Mouse (Mus musculus) embryonic facial prominence, embryonic 12.5 days (tissue): ENCODE data around the gene Irf2. TPM values are rescaled to one million over a fixed set of nuclear protein-coding genes. Genes with fewer than 3 reads are reported as not detected.
A peak's percentile ranks its signal among the peaks of the same experiment; 100 is the strongest.

Experiments used
- ATAC-seq: fragments of 200-750 bp; cut with Nextera tagmentation; 2 replicates; pipeline ENCODE4 v1.8.0; 2017; ENCODE audit not compliant: insufficient number of reproducible peaks, insufficient read depth, low FRiP score, low TSS enrichment
- H3K27ac ChIP-seq: fragments of 300-500 bp; sonication (generic); 2 replicates; pipeline ENCODE4 v1.5.1; 2016; ENCODE audit warnings: mild to moderate bottlenecking
- H3K27me3 ChIP-seq: fragments of 300-500 bp; sonication (generic); 2 replicates; pipeline ENCODE4 v1.6.1; 2016; ENCODE audit warnings: mild to moderate bottlenecking, moderate library complexity
- H3K36me3 ChIP-seq: fragments of 300-500 bp; sonication (generic); 2 replicates; pipeline ENCODE4 v1.6.1; 2016; ENCODE audit warnings: mild to moderate bottlenecking
- H3K4me1 ChIP-seq: fragments of 300-500 bp; sonication (generic); 2 replicates; pipeline ENCODE4 v1.6.1; 2016
- H3K4me2 ChIP-seq: fragments of 300-500 bp; sonication (generic); replicated peaks from 2 replicates; pipeline ENCODE4 v1.6.1; 2016; ENCODE audit warnings: mild to moderate bottlenecking, moderate library complexity
- H3K4me3 ChIP-seq: fragments of 300-500 bp; sonication (generic); 2 replicates; pipeline ENCODE4 v1.5.1; 2016; ENCODE audit warnings: mild to moderate bottlenecking
- H3K9ac ChIP-seq: fragments of 300-500 bp; sonication (generic); 2 replicates; pipeline ENCODE4 v1.6.1; 2016; ENCODE audit warnings: mild to moderate bottlenecking, moderate library complexity
- H3K9me3 ChIP-seq: fragments of 300-500 bp; sonication (generic); 2 replicates; pipeline ENCODE4 v1.6.1; 2016; ENCODE audit warnings: mild to moderate bottlenecking, moderate library complexity
- WGBS: fragments of 180-500 bp; shearing (Covaris S2); methylation state at CpG from one replicate; pipeline ENCODE4 v1.1.7; 2016; 5-methylcytosine and 5-hydroxymethylcytosine counted together
- polyA plus RNA-seq: library from polyadenylated mRNA; unstranded; fragments of >200 nt; fragmentation: Nextera tagmentation; extraction: Ambion mirVana; gene quantifications from 2 replicates; pipeline ENCODE4 v1.2.1, GENCODE M21; 2016

Gene Irf2
- polyA plus RNA-seq, 1 experiment from 2014 or later, result 18.4 TPM

GRCm38 (mm10) chr8:46868346-46869065, 129.0 kb downstream of the Irf2 start:
- 66% methylated on average over 8 of the region's 8 CpGs for WGBS
- no peak overlapping the region for H3K4me2 ChIP-seq
- ATAC-seq, result no peak

GRCm38 (mm10) chr8:46869521-46869925, 130.0 kb downstream of the Irf2 start:
- no peaks in the 10 kb centered on the region for H3K36me3 ChIP-seq
- ATAC-seq, result peak; percentile 47; the same call in 1 of the 2 replicates
- H3K27me3 ChIP-seq, result no peaks in the 10 kb centered on the region
- no peaks in the 10 kb centered on the region for H3K9me3 ChIP-seq
- no peak overlapping the region for H3K4me2 ChIP-seq
- peaks cover 6% of the 10 kb centered on the region; the same call in 1 of the 2 replicates for H3K4me1 ChIP-seq
- 58% methylated on average over 6 of the region's 6 CpGs for WGBS
- H3K9ac ChIP-seq, result no peak overlapping the region
- no peak overlapping the region for H3K27ac ChIP-seq
- H3K4me3 ChIP-seq, result no peak overlapping the region

More at GRCm38 (mm10) chr8:46868346-46869065, 129.0 kb downstream of the Irf2 start:
- peaks cover 6% of the 10 kb centered on the region; the same call in 1 of the 2 replicates for H3K4me1 ChIP-seq
- no peaks in the 10 kb centered on the region for H3K9me3 ChIP-seq
- no peak overlapping the region for H3K27ac ChIP-seq
- H3K9ac ChIP-seq, result no peak overlapping the region
- H3K27me3 ChIP-seq, result no peaks in the 10 kb centered on the region
- H3K4me3 ChIP-seq, result no peak overlapping the region
- no peaks in the 10 kb centered on the region for H3K36me3 ChIP-seq

GRCm38 (mm10) chr8:46871086-46871485, 131.6 kb downstream of the Irf2 start:
- Histone ChIP-seq H3K9me3 (no peaks in the 10 kb centered on the region), H3K27me3 (no peaks in the 10 kb centered on the region), H3K4me2 (no peak overlapping the region), H3K4me1 (peaks cover 6% of the 10 kb centered on the region; the same call in 1 of the 2 replicates), H3K36me3 (no peaks in the 10 kb centered on the region), H3K27ac (no peak overlapping the region), H3K9ac (no peak overlapping the region), H3K4me3 (no peak overlapping the region)
- 95% methylated on average over 4 of the region's 4 CpGs for WGBS
- no peak for ATAC-seq

GRCm38 (mm10) chr8:46875615-46876293, 136.2 kb downstream of the Irf2 start:
- 54% methylated on average over 2 of the region's 2 CpGs for WGBS
- Histone ChIP-seq H3K4me3 (no peak overlapping the region), H3K4me2 (no peak overlapping the region), H3K27me3 (no peaks in the 10 kb centered on the region), H3K27ac (no peak overlapping the region), H3K9ac (no peak overlapping the region), H3K4me1 (no peaks in the 10 kb centered on the region), H3K36me3 (no peaks in the 10 kb centered on the region), H3K9me3 (no peaks in the 10 kb centered on the region)
- ATAC-seq, result no peak

GRCm38 (mm10) chr8:46881348-46881747, 141.8 kb downstream of the Irf2 start:
- no peaks in the 10 kb centered on the region for H3K27me3 ChIP-seq
- no peak overlapping the region for H3K9ac ChIP-seq
- no peak overlapping the region for H3K27ac ChIP-seq
- no peaks in the 10 kb centered on the region for H3K9me3 ChIP-seq
- H3K4me2 ChIP-seq, result no peak overlapping the region
- H3K36me3 ChIP-seq, result no peaks in the 10 kb centered on the region
- no peak for ATAC-seq
- 70% methylated on average over 6 of the region's 6 CpGs for WGBS
- no peak overlapping the region for H3K4me3 ChIP-seq
- H3K4me1 ChIP-seq, result no peaks in the 10 kb centered on the region

- no peaks in the 10 kb centered on the region for H3K36me3 ChIP-seq
- ATAC-seq, result no peak
Observed at GRCm38 (mm10) chr8:46881755-46882419, 142.4 kb downstream of the Irf2 start.

GRCm38 (mm10) chr8:46882743-46883142, 143.2 kb downstream of the Irf2 start:
- ATAC-seq, result no peak
- Histone ChIP-seq H3K4me2 (no peak overlapping the region), H3K9me3 (no peaks in the 10 kb centered on the region), H3K9ac (no peak overlapping the region), H3K4me3 (no peak overlapping the region), H3K4me1 (no peaks in the 10 kb centered on the region), H3K36me3 (no peaks in the 10 kb centered on the region), H3K27me3 (no peaks in the 10 kb centered on the region), H3K27ac (no peak overlapping the region)
- 42% methylated on average over 5 of the region's 5 CpGs for WGBS

More at GRCm38 (mm10) chr8:46881755-46882419, 142.4 kb downstream of the Irf2 start:
- H3K4me2 ChIP-seq, result no peak overlapping the region
- H3K4me1 ChIP-seq, result no peaks in the 10 kb centered on the region
- H3K27me3 ChIP-seq, result no peaks in the 10 kb centered on the region
- 84% methylated on average over 8 of the region's 8 CpGs for WGBS
- H3K4me3 ChIP-seq, result no peak overlapping the region
- H3K27ac ChIP-seq, result no peak overlapping the region
- no peaks in the 10 kb centered on the region for H3K9me3 ChIP-seq
- no peak overlapping the region for H3K9ac ChIP-seq

GRCm38 (mm10) chr8:46883232-46884000, 143.9 kb downstream of the Irf2 start:
- 90% methylated on average over 9 of the region's 9 CpGs for WGBS
- no peak overlapping the region for H3K4me2 ChIP-seq
- no peak for ATAC-seq
- H3K4me1 ChIP-seq, result peaks cover 5% of the 10 kb centered on the region; the same call in 1 of the 2 replicates
- H3K9me3 ChIP-seq, result no peaks in the 10 kb centered on the region
- no peaks in the 10 kb centered on the region for H3K36me3 ChIP-seq
- no peak overlapping the region for H3K27ac ChIP-seq
- no peaks in the 10 kb centered on the region for H3K27me3 ChIP-seq
- no peak overlapping the region for H3K9ac ChIP-seq
- H3K4me3 ChIP-seq, result no peak overlapping the region

GRCm38 (mm10) chr8:46885786-46886185, 146.3 kb downstream of the Irf2 start:
- Histone ChIP-seq H3K4me3 (no peak overlapping the region), H3K4me2 (no peak overlapping the region), H3K4me1 (peaks cover 17% of the 10 kb centered on the region; the same call in 1 of the 2 replicates), H3K27me3 (no peaks in the 10 kb centered on the region), H3K36me3 (no peaks in the 10 kb centered on the region), H3K9ac (no peak overlapping the region), H3K9me3 (no peaks in the 10 kb centered on the region), H3K27ac (no peak overlapping the region)
- no peak for ATAC-seq
- 86% methylated on average over 2 of the region's 2 CpGs for WGBS

- Histone ChIP-seq H3K27ac (no peak overlapping the region), H3K4me1 (peaks cover 17% of the 10 kb centered on the region; the same call in 1 of the 2 replicates), H3K4me3 (no peak overlapping the region), H3K9me3 (no peaks in the 10 kb centered on the region), H3K4me2 (no peak overlapping the region), H3K27me3 (no peaks in the 10 kb centered on the region), H3K9ac (no peak overlapping the region), H3K36me3 (no peaks in the 10 kb centered on the region)
- ATAC-seq, result no peak
- WGBS, result 89% methylated on average over 1 of the region's 1 CpGs
Observed at GRCm38 (mm10) chr8:46886216-46886615, 146.7 kb downstream of the Irf2 start.

- Histone ChIP-seq H3K9ac (no peak overlapping the region), H3K36me3 (no peaks in the 10 kb centered on the region), H3K4me2 (no peak overlapping the region), H3K27me3 (no peaks in the 10 kb centered on the region), H3K4me3 (no peak overlapping the region), H3K4me1 (peaks cover 21% of the 10 kb centered on the region; the same call in 1 of the 2 replicates), H3K9me3 (no peaks in the 10 kb centered on the region), H3K27ac (0 out of 2 replicates have a peak overlapping the region, but pooled peaks have one; percentile 2)
- 64% methylated on average over 6 of the region's 6 CpGs for WGBS
- no peak for ATAC-seq
Observed at GRCm38 (mm10) chr8:46887396-46887795, 147.9 kb downstream of the Irf2 start.
